Comparison of ENCODE assay signal across 8 mouse cellular contexts in genomic region chr3:63963421-63964099, GRCm38 (mm10). TPM values are rescaled to one million over a fixed set of nuclear protein-coding genes. Genes with fewer than 3 reads are reported as not detected.
DNase-seq lines count a peak whose midpoint lies in the region; ATAC-seq lines count a peak whose summit lies in the region.

No protein-coding gene starts in this region.

- H3K9ac ChIP-seq in forebrain, embryonic 12.5 days = peak overlapping the region; percentile 85
- H3K9ac ChIP-seq in stomach, embryonic 16.5 days (ENCODE audit: low read length) = peak overlapping the region; percentile 95

- H3K4me3 ChIP-seq in forebrain, embryonic 12.5 days (replicated peaks) = peak overlapping the region; percentile 81
- peak overlapping the region; percentile 92 for H3K4me3 ChIP-seq in stomach, embryonic 16.5 days (replicated peaks; ENCODE audit: low read length)

- peak overlapping the region; percentile 87; the same call in 1 of the 2 replicates for H3K27ac ChIP-seq in forebrain, embryonic 12.5 days
- peak overlapping the region; percentile 92 for H3K27ac ChIP-seq in stomach, embryonic 16.5 days (ENCODE audit: low read length)

- DNase-seq in heart, adult 18-20 months = peak; percentile 6 to 39
- no peak for DNase-seq in heart, adult 11 months
- peak; percentile 29 for DNase-seq in MEL-GATA-1-ER (ENCODE audit: extremely low read depth, low read depth)
- peak; percentile 55 to 68 for DNase-seq in kidney, adult 8-10 months
- DNase-seq in lung, postnatal 14 days = peak; percentile 1
- no peak for DNase-seq in c-Kit-positive CD71-positive TER-119-positive erythroid progenitor cells, embryonic 14.5 days (ENCODE audit: low spot score)

- ATAC-seq in forebrain, embryonic 12.5 days (ENCODE audit: low FRiP score) = no peak
- ATAC-seq in stomach, embryonic 16.5 days (ENCODE audit: insufficient read depth, low FRiP score) = no peak

- 10% methylated on average over 25 of the region's 25 CpGs for whole genome bisulfite sequencing in forebrain, embryonic 12.5 days
- 4% methylated on average over 25 of the region's 25 CpGs for WGBS in stomach, embryonic 16.5 days

- H3K36me3 ChIP-seq in forebrain, embryonic 12.5 days (replicated peaks) = no peaks in the 10 kb centered on the region
- H3K36me3 ChIP-seq in stomach, embryonic 16.5 days (ENCODE audit: control insufficient read depth, insufficient read depth, low read length) = 0 out of 2 replicates have a peak, but pooled peaks cover 3% of the 10 kb centered on the region

- H3K4me1 ChIP-seq in forebrain, embryonic 12.5 days = peaks cover 25% of the 10 kb centered on the region
- peaks cover 10% of the 10 kb centered on the region for H3K4me1 ChIP-seq in stomach, embryonic 16.5 days (ENCODE audit: control insufficient read depth, insufficient read depth, low read length)

- peak overlapping the region; percentile 90 for H3K4me2 ChIP-seq in forebrain, embryonic 12.5 days
- H3K4me2 ChIP-seq in stomach, embryonic 16.5 days (ENCODE audit: low read depth, low read length) = peak overlapping the region; percentile 83

- no peaks in the 10 kb centered on the region for H3K9me3 ChIP-seq in forebrain, embryonic 12.5 days
- no peaks in the 10 kb centered on the region for H3K9me3 ChIP-seq in stomach, embryonic 16.5 days (replicated peaks; ENCODE audit: control insufficient read depth, low read length)

- H3K27me3 ChIP-seq in forebrain, embryonic 12.5 days = peaks cover 9% of the 10 kb centered on the region
- H3K27me3 ChIP-seq in stomach, embryonic 16.5 days (ENCODE audit: control insufficient read depth, insufficient read depth, low read length) = no peaks in the 10 kb centered on the region; the same call in none of the 2 replicates

RNA-seq across cellular contexts. Expression of gene Slc33a1, which starts 1.0 kb away (rescaled TPM):
- 10 to 100 TPM; 10.5 to 12.5 TPM for total RNA-seq in heart, adult 18-20 months (2021)
- 13.8 and 15.4 TPM in 2 replicates for polyA plus RNA-seq in forebrain, embryonic 12.5 days (2016; fragmentation: Nextera tagmentation; extraction: Ambion mirVana)
- polyA plus RNA-seq in stomach, embryonic 16.5 days (2015; fragmentation: Nextera tagmentation; extraction: Ambion mirVana) = 24.2 and 24.3 TPM in 2 replicates

RNA-seq across cellular contexts. Expression of gene Gmps, which starts 12.3 kb away (rescaled TPM):
- 10 to 100 TPM; 25.9 to 28.7 TPM for total RNA-seq in heart, adult 18-20 months (2021)
- 63.4 and 68.1 TPM in 2 replicates for polyA plus RNA-seq in forebrain, embryonic 12.5 days (2016; fragmentation: Nextera tagmentation; extraction: Ambion mirVana)
- polyA plus RNA-seq in stomach, embryonic 16.5 days (2015; fragmentation: Nextera tagmentation; extraction: Ambion mirVana) = 35.3 and 36.7 TPM in 2 replicates

RNA-seq across cellular contexts. Expression of gene E130311K13Rik, which starts 34.3 kb away (rescaled TPM):
- 10 to 100 TPM; 10.3 to 11.7 TPM for total RNA-seq in heart, adult 18-20 months (2021)
- polyA plus RNA-seq in forebrain, embryonic 12.5 days (2016; fragmentation: Nextera tagmentation; extraction: Ambion mirVana) = 2.9 and 3.0 TPM in 2 replicates
- 6.1 and 6.4 TPM in 2 replicates for polyA plus RNA-seq in stomach, embryonic 16.5 days (2015; fragmentation: Nextera tagmentation; extraction: Ambion mirVana)

Comparison
In these comparisons a context has a peak if more than half of its experiments do, and no peak if none do; other contexts are left out.
1. DNase-seq: peak in heart, adult 18-20 months (2 of 2), MEL-GATA-1-ER (single experiment), kidney, adult 8-10 months (2 of 2) and lung, postnatal 14 days (single experiment); none in heart, adult 11 months (single experiment) and c-Kit-positive CD71-positive TER-119-positive erythroid progenitor cells, embryonic 14.5 days (single experiment).